Mouse (Mus musculus) adrenal gland, postnatal 10 days (tissue): ENCODE results near the gene Slc6a18. TPM values are rescaled to one million over a fixed set of nuclear protein-coding genes. Genes with fewer than 3 reads are reported as not detected.
A peak's percentile ranks its signal among the peaks of the same experiment; 100 is the strongest.
"Not testable (repeated sequence)": the region's sequence is repeated elsewhere in the genome, so short reads cannot be mapped to it uniquely, and the experiment has no call there.

Experiments used
- DNase-seq: peaks from one replicate; pipeline ENCODE4 v3.0.0; 2021; ENCODE audit warnings: mixed read lengths
- long read RNA-seq, 2 experiments: library from polyadenylated mRNA; stranded (forward); transcript quantifications; one replicate each; pipeline ENCODE4 v2.0.0; 2021
- total RNA-seq, 2 experiments: library from RNA; stranded (reverse); gene quantifications; 2 replicates each; pipeline ENCODE4 v1.2.3; 2021

Slc6a18 gene
- not detected for total RNA-seq
- long read RNA-seq, experiment 1 = 0 reads
- long read RNA-seq, experiment 2, partial matches to known transcripts = 2 of 4 reads
- long read RNA-seq, experiment 2, other reads (novel, unspliced or antisense) = 0 of 4 reads

DNA sequence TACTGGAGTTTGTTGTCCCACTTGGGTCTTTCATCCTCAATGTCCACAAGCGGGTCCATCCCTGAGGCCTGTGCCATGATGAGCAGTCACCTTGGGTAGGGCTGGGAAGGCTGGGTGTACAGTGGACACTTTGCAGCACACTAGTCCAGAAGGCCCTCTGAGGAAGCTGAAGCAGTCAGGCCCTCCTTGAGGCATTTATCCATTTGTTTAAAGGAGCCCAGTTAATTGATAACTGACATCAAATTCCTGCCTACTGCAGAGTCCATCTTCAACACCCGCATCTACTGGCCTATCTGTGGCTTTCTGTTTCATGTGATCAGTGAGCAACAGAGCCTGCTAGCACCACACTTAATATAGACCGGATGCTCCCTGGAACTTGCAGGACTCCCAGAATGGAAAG is at the start of gene Slc6a18:
Slc6a18 (minus strand) TSS at position 171 of the 400 bp plus-strand sequence.
- DNase-seq = no peak

- DNase-seq = no peak
These were observed 47.5 kb upstream of the Slc6a18 start for GRCm38 (mm10) chr13:73725315-73725714.

- DNase-seq = peak; percentile 62
These were observed 45.4 kb upstream of the Slc6a18 start for GRCm38 (mm10) chr13:73723081-73723668.

GRCm38 (mm10) chr13:73720241-73720640 is 42.4 kb upstream of the Slc6a18 start:
- no peak for DNase-seq

GRCm38 (mm10) chr13:73718225-73718624 is 40.4 kb upstream of the Slc6a18 start:
- DNase-seq = peak; percentile 89

DNA sequence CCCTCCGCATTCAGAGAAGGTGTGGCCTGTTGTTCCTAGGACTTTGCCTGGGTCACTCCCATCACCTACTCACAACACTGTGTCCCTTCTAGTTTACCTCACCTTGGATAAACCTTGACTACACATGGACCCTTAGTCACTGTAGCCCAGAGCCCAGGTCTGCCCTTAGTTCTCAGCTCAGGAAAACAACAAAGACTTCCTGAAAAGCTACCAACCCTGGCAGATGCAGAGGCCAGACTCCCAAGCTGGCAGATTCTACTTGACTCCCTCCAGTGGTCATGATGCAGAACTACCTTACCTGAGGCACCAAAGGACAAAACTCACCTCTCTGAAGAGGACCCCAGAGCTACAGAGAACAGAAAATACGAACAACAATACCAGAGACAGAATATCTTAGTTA is 36.2 kb upstream of the Slc6a18 start:
- DNase-seq = no peak

DNA sequence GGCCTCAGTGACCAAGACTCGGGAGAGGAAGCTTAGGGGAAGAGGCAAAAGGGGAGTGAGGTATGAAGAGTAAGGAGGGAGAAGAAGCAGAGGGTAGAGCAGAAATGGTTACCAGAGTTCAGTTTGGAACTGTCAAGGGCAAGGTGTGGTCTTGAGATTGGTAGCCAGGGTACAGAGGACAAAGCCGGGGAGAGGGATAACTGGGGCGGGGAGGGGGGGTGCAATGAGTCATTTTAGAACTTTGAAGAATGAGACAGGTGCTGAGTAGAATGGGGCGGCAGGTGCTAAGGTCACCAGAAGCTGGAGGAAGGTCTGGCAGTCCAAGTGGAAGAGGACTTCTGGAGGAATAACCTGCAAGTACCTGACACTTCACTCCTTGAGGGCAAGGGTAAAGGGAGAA is 35.4 kb upstream of the Slc6a18 start:
- no peak for DNase-seq

DNA sequence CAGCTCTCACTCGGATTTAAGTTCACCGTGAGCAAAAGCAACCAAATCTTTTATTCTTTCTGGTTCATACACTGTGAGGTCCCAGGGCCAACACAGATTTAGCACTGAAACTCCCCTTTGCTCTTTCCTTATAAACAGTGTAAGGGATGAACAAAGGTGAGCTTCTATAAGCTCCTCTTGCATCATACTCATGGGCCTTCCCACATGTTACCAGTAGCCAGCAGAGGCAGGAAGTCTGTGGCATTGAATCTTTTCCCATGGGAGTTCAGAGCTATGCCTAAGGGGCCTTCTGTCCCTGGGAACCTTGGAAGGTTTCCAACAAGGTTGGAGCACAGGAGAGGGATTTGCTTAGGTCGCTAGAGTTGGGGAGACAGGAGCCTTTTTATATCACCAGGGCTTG is 34.4 kb upstream of the Slc6a18 start:
- no peak for DNase-seq

- DNase-seq = no peak
These were observed 34.0 kb upstream of the Slc6a18 start for GRCm38 (mm10) chr13:73711803-73712202.

DNA sequence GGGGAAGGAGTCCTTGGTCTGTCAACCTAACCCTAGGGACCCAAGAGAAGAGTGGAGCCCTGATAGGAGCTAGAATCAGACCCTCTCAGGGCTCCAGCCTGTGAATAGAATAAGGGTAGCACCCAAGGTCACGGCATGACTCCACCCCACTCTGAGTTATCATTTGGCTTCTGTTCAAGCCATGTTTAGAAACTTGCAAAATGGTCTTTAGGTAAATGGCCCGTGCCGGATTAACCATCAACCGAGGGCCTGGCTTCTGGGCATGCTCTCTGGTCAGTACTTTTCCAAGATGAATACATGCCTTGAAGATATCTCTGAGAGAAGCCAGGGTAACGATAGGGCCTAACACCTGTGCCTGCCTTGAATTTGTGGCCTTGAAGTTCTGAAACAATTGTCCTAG is 33.4 kb upstream of the Slc6a18 start:
- no peak for DNase-seq

DNA sequence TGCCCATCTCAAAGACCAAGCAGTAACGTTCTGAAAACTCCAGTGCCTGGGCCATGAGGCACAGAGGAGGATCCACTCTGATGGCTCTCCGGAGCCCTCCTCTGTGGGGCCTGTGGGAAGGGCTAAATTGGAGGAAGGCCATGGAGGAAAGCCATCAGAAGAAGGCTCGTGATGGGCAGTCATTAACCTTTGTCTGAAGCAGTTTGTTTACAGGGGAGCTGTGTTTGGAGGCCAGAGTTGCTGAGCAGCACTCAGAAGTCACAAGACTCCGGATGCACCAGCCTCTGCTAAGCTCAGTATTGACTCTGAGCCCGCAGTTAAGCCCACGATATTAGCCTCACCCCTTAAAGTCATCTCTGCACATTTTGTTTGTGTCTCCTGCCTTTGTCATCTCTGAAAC is 31.7 kb upstream of the Slc6a18 start:
- DNase-seq = no peak

- no peak for DNase-seq
These were observed 27.0 kb upstream of the Slc6a18 start, which contains the start of gene Slc6a19 for GRCm38 (mm10) chr13:73704694-73705325. Gene Slc6a19 (minus strand): TSS chr13:73704865.

- DNase-seq = not testable (repeated sequence)
These were observed 25.7 kb upstream of the Slc6a18 start for GRCm38 (mm10) chr13:73703486-73703885.

GRCm38 (mm10) chr13:73702776-73703175 is 25.0 kb upstream of the Slc6a18 start:
- DNase-seq = no peak

- peak; percentile 52 for DNase-seq
These were observed 23.5 kb upstream of the Slc6a18 start for GRCm38 (mm10) chr13:73701161-73701883.

DNA sequence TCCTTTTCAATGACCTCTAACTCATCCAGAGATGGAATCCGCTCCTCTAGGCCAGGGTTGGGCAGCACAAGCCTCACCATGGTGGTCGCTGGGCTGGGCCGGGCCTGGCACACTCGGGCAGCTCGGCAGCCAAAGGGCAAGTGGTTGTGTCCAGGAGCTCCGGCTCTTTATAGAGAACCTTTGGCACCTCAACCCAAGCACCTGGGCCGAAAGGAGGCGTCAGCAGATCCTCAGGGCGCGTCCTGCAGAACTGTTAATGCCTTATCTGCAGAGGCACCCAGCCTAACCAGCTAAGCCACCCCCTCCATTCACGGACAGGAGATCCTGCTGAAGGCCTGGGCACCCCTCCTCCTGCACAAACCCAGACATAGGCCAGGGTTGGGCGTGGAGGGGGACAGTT is 22.7 kb upstream of the Slc6a18 start:
- DNase-seq = no peak

DNA sequence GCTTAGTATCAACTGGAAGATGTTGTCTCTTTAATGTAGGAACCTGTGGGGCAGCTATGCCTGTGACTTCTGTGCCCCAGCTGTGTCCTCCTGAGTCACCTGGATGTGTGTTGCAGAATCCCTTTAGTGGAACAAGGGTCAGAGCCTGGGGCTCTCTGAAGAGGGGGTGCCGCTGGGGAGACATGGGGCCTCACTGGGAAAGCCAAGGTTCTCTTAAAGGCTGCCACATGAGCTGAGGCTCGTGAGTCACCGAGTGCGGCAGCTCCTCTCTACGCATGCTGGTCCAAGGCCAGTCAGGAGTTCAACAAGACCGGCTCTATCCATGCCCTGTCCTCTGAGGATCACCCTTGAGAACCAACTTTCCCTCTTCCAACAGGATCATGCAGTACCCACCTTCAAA is 21.9 kb upstream of the Slc6a18 start:
- DNase-seq = peak; percentile 10

GRCm38 (mm10) chr13:73696529-73696928 is 18.7 kb upstream of the Slc6a18 start:
- no peak for DNase-seq

DNA sequence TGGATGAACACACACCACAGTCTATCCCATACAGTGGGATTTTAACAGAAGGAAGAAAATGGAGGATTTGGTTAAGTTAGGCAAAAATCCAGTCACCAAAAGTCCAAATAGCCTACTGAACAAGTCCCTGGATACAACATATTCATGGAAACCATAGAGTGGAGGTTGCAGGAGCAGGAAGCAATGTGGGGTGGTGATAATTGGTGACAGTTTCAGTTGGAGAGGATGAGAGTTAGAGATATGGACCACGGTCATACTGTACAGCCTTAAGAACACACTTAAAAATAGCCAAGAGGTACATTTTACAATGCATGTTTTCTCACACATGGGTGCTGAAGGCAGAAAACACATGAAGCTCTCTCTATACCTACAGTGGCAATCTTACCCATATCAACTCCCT is 17.1 kb upstream of the Slc6a18 start:
- DNase-seq = no peak

- no peak for DNase-seq
These were observed 15.5 kb upstream of the Slc6a18 start for GRCm38 (mm10) chr13:73693333-73693732.

GRCm38 (mm10) chr13:73692249-73692868 is 14.5 kb upstream of the Slc6a18 start:
- peak; percentile 81 for DNase-seq

DNA sequence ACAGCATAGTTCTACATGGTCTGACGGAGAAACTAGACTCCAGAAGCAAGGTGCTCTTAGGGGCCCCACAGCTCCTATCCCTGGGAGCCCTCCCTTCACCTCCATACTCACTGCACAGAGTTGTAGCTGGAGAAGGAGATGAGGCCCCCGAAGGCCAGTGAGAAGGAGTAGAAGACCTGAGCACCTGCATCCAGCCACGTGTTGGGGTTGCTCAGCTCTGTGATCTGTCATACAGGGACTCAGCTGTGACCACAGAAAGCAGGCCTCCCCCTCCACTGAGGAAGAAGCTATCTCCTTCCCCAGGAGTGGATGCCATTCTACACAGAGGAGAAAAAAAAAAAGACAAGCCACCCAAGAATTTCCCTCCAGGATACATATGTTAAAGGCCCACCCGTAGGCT is 11.1 kb upstream of the Slc6a18 start:
- DNase-seq = no peak

GRCm38 (mm10) chr13:73687601-73688000 is 9.8 kb upstream of the Slc6a18 start:
- no peak for DNase-seq
